Mouse (Mus musculus) heart, embryonic 16.5 days (tissue): Measurements from ENCODE around the gene Cacna1c. TPM values are rescaled to one million over a fixed set of nuclear protein-coding genes. Genes with fewer than 3 reads are reported as not detected.

Experiments
- ATAC-seq: fragments of 200-750 bp; cut with Nextera tagmentation; replicated peaks from 2 replicates; pipeline ENCODE4 v1.8.0; 2017; ENCODE audit warnings: moderate number of reproducible peaks; ENCODE audit not compliant: insufficient read depth, low FRiP score; ENCODE audit errors: extremely low read depth
- H3K27ac ChIP-seq: fragments of 300-500 bp; sonication (generic); 2 replicates; pipeline ENCODE4 v1.5.1; 2014; ENCODE audit warnings: mild to moderate bottlenecking, low read length, control low read depth, moderate library complexity
- H3K27me3 ChIP-seq: fragments of 300-500 bp; sonication (generic); 2 replicates; pipeline ENCODE4 v1.6.1; 2014; ENCODE audit warnings: low read length, mixed read lengths; ENCODE audit not compliant: control insufficient read depth, insufficient read depth
- H3K36me3 ChIP-seq: fragments of 300-500 bp; sonication (generic); 2 replicates; pipeline ENCODE4 v1.6.1; 2014; ENCODE audit not compliant: control insufficient read depth, insufficient read depth
- H3K4me1 ChIP-seq: fragments of 300-500 bp; sonication (generic); 2 replicates; pipeline ENCODE4 v1.6.1; 2014; ENCODE audit warnings: low read length, mixed read lengths; ENCODE audit not compliant: control insufficient read depth, insufficient read depth
- H3K4me2 ChIP-seq: fragments of 300-500 bp; sonication (generic); 2 replicates; pipeline ENCODE4 v1.6.1; 2014; ENCODE audit warnings: low read depth, mild to moderate bottlenecking, control low read depth, low read length
- H3K4me3 ChIP-seq: fragments of 300-500 bp; sonication (generic); 2 replicates; pipeline ENCODE4 v1.5.1; 2014; ENCODE audit warnings: mild to moderate bottlenecking, control low read depth, low read length
- H3K9ac ChIP-seq: fragments of 300-500 bp; sonication (generic); 2 replicates; pipeline ENCODE4 v1.6.1; 2014; ENCODE audit warnings: low read length, control low read depth
- H3K9me3 ChIP-seq: fragments of 300-500 bp; sonication (generic); replicated peaks from 2 replicates; pipeline ENCODE4 v1.6.1; 2016; ENCODE audit warnings: low read length; ENCODE audit not compliant: control insufficient read depth
- WGBS: fragments of 180-500 bp; shearing (Covaris S2); extraction: QIAGEN DNeasy Blood & Tissue Kit; methylation state at CpG from one replicate; pipeline ENCODE4 v1.1.7; 2014; 5-methylcytosine and 5-hydroxymethylcytosine counted together
- polyA plus RNA-seq: library from polyadenylated mRNA; unstranded; fragments of >200 nt; fragmentation: Nextera tagmentation; extraction: Ambion mirVana; gene quantifications from 2 replicates; pipeline ENCODE4 v1.2.1, GENCODE M21; 2015

The Cacna1c gene
- polyA plus RNA-seq, 1 experiment from 2014 or later = 66.2 TPM

GRCm38 (mm10) chr6:118894043-118894442 is 302.2 kb downstream of the Cacna1c start:
- no peaks in the 10 kb centered on the region for H3K9me3 ChIP-seq
- no peaks in the 10 kb centered on the region for H3K27me3 ChIP-seq
- no peak overlapping the region for H3K4me2 ChIP-seq
- no peak overlapping the region for H3K27ac ChIP-seq
- no peak for ATAC-seq
- peaks cover 23% of the 10 kb centered on the region for H3K4me1 ChIP-seq
- H3K36me3 ChIP-seq = no peaks in the 10 kb centered on the region
- H3K9ac ChIP-seq = no peak overlapping the region
- no peak overlapping the region for H3K4me3 ChIP-seq
- 88% methylated on average over 6 of the region's 6 CpGs for WGBS

GRCm38 (mm10) chr6:118889441-118889840 is 306.8 kb downstream of the Cacna1c start:
- WGBS = 82% methylated on average over 4 of the region's 4 CpGs
- no peak overlapping the region for H3K4me2 ChIP-seq
- no peak overlapping the region for H3K9ac ChIP-seq
- no peaks in the 10 kb centered on the region for H3K9me3 ChIP-seq
- peaks cover 37% of the 10 kb centered on the region for H3K4me1 ChIP-seq
- H3K27me3 ChIP-seq = no peaks in the 10 kb centered on the region
- H3K36me3 ChIP-seq = no peaks in the 10 kb centered on the region
- no peak for ATAC-seq
- no peak overlapping the region for H3K4me3 ChIP-seq
- H3K27ac ChIP-seq = no peak overlapping the region

- no peak for ATAC-seq
These were observed 309.2 kb downstream of the Cacna1c start for GRCm38 (mm10) chr6:118887032-118887431.

GRCm38 (mm10) chr6:118884961-118885360 is 311.3 kb downstream of the Cacna1c start:
- Histone ChIP-seq H3K4me1 (peaks cover 40% of the 10 kb centered on the region), H3K9me3 (no peaks in the 10 kb centered on the region), H3K27me3 (no peaks in the 10 kb centered on the region), H3K4me3 (no peak overlapping the region), H3K4me2 (no peak overlapping the region), H3K27ac (peak overlapping the region; percentile 53), H3K36me3 (no peaks in the 10 kb centered on the region), H3K9ac (no peak overlapping the region; the same call in 1 of the 2 replicates)
- WGBS = 49% methylated on average over 1 of the region's 1 CpGs
- no peak for ATAC-seq

More at GRCm38 (mm10) chr6:118887032-118887431, 309.2 kb downstream of the Cacna1c start:
- H3K27ac ChIP-seq = no peak overlapping the region
- H3K36me3 ChIP-seq = no peaks in the 10 kb centered on the region
- H3K4me1 ChIP-seq = peaks cover 45% of the 10 kb centered on the region
- no peak overlapping the region for H3K4me3 ChIP-seq
- no peak overlapping the region for H3K9ac ChIP-seq
- H3K9me3 ChIP-seq = no peaks in the 10 kb centered on the region
- WGBS = 53% methylated on average over 8 of the region's 8 CpGs
- no peaks in the 10 kb centered on the region for H3K27me3 ChIP-seq
- H3K4me2 ChIP-seq = no peak overlapping the region

- Histone ChIP-seq H3K9me3 (no peaks in the 10 kb centered on the region), H3K9ac (0 out of 2 replicates have a peak overlapping the region, but pooled peaks have one; percentile 6), H3K27me3 (no peaks in the 10 kb centered on the region), H3K27ac (peak overlapping the region; percentile 75), H3K36me3 (no peaks in the 10 kb centered on the region), H3K4me2 (peak overlapping the region; percentile 31), H3K4me1 (peaks cover 38% of the 10 kb centered on the region), H3K4me3 (no peak overlapping the region)
- WGBS = 44% methylated on average over 8 of the region's 8 CpGs
- ATAC-seq = peak; percentile 69
These were observed 312.1 kb downstream of the Cacna1c start for GRCm38 (mm10) chr6:118884073-118884551.

GRCm38 (mm10) chr6:118876204-118876603 is 320.0 kb downstream of the Cacna1c start:
- 20% methylated on average over 2 of the region's 2 CpGs for WGBS
- H3K36me3 ChIP-seq = no peaks in the 10 kb centered on the region
- no peaks in the 10 kb centered on the region for H3K9me3 ChIP-seq
- H3K4me2 ChIP-seq = no peak overlapping the region
- peak overlapping the region; percentile 60 for H3K27ac ChIP-seq
- no peak overlapping the region for H3K4me3 ChIP-seq
- H3K9ac ChIP-seq = no peak overlapping the region
- ATAC-seq = peak; percentile 49; the same call in 1 of the 2 replicates
- peaks cover 52% of the 10 kb centered on the region for H3K4me1 ChIP-seq
- no peaks in the 10 kb centered on the region for H3K27me3 ChIP-seq

DNA sequence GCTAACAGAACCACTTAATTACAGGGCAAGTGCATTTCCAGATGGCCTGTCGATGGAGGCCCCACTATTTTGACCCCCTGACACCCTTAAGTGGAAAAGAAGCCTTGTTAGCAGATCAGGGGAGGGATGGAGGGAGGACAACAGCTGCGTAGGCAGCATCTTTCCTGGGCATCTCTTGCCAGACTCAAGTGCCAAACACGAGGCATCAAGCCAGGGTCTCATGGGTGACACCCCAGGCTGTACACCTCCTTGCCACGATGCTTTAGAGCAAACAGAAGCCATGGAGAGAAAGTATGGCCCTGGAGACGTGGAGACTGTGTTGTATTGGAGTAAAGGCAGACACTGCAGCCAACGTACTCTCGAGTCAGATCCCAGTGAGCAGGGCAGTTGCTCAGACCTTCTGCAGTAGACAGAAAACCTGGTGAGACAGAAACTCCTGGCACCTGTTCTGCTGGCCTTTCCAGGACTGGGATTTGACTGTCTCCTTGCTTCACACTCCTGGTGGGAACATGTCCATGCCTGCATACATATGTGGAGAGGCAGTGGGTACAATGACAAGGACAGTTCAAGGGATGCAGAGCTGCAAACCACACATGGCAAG is 325.9 kb downstream of the Cacna1c start:
- Histone ChIP-seq H3K4me2 (no peak overlapping the region), H3K27ac (no peak overlapping the region), H3K4me3 (no peak overlapping the region), H3K4me1 (peaks cover 67% of the 10 kb centered on the region), H3K36me3 (no peaks in the 10 kb centered on the region), H3K9ac (no peak overlapping the region), H3K27me3 (no peaks in the 10 kb centered on the region), H3K9me3 (no peaks in the 10 kb centered on the region)
- WGBS = 68% methylated on average over 7 of the region's 7 CpGs
- no peak for ATAC-seq

GRCm38 (mm10) chr6:118867384-118867783 is 328.8 kb downstream of the Cacna1c start:
- Histone ChIP-seq H3K4me3 (no peak overlapping the region), H3K36me3 (no peaks in the 10 kb centered on the region), H3K27ac (peak overlapping the region; percentile 44), H3K9me3 (no peaks in the 10 kb centered on the region), H3K4me1 (peaks cover 41% of the 10 kb centered on the region), H3K9ac (no peak overlapping the region), H3K27me3 (no peaks in the 10 kb centered on the region), H3K4me2 (no peak overlapping the region)
- WGBS = 69% methylated on average over 7 of the region's 7 CpGs
- ATAC-seq = no peak

- 58% methylated on average over 3 of the region's 3 CpGs for WGBS
- Histone ChIP-seq H3K27ac (peak overlapping the region; percentile 44), H3K4me1 (peaks cover 40% of the 10 kb centered on the region), H3K36me3 (no peaks in the 10 kb centered on the region), H3K9ac (no peak overlapping the region), H3K4me2 (no peak overlapping the region), H3K4me3 (no peak overlapping the region), H3K27me3 (no peaks in the 10 kb centered on the region), H3K9me3 (no peaks in the 10 kb centered on the region)
- no peak for ATAC-seq
These were observed 329.3 kb downstream of the Cacna1c start for GRCm38 (mm10) chr6:118866889-118867288.
